ENCODE assay signal across 8 mouse cellular contexts in genomic region chr3:107759929-107760581, GRCm38 (mm10). TPM values are rescaled to one million over a fixed set of nuclear protein-coding genes. Genes with fewer than 3 reads are reported as not detected.
DNase-seq lines count a peak whose midpoint lies in the region; ATAC-seq lines count a peak whose summit lies in the region.

Gene Csf1 (minus strand): TSS chr3:107760469.

- H3K4me1 ChIP-seq in intestine, embryonic 16.5 days (ENCODE audit: control insufficient read depth, insufficient read depth, low read length): peaks cover 15% of the 10 kb centered on the region
- H3K4me1 ChIP-seq in midbrain, embryonic 10.5 days: peaks cover 48% of the 10 kb centered on the region

- peak within 1 kb of the TSS; percentile 66 for H3K4me3 ChIP-seq in intestine, embryonic 16.5 days (ENCODE audit: low read length)
- peak within 1 kb of the TSS; percentile 80 for H3K4me3 ChIP-seq in midbrain, embryonic 10.5 days

- peak within 1 kb of the TSS; percentile 89 for H3K27ac ChIP-seq in intestine, embryonic 16.5 days (ENCODE audit: low read length)
- H3K27ac ChIP-seq in midbrain, embryonic 10.5 days (replicated peaks): peak within 1 kb of the TSS; percentile 96

- under 1% methylated on average over 56 of the region's 56 CpGs for WGBS in intestine, embryonic 16.5 days
- under 1% methylated on average over 54 of the region's 56 CpGs for WGBS in midbrain, embryonic 10.5 days

- peak; percentile 90 for ATAC-seq in intestine, embryonic 16.5 days

- peak; percentile 86 for DNase-seq in adipocyte (ENCODE audit: low spot score)
- peak; percentile 85 for DNase-seq in embryo, embryonic 10.5 days (ENCODE audit: low spot score)
- DNase-seq in gastrocnemius, postnatal 4 days (ENCODE audit: low spot score in 2 of 2): peak; percentile 84 to 86
- peak; percentile 69 to 73 for DNase-seq in left cerebral cortex, postnatal 36 days (ENCODE audit: low spot score in 2 of 2)
- DNase-seq in midbrain, embryonic 10.5 days (ENCODE audit: low spot score): peak; percentile 82
- peak; percentile 71 for DNase-seq in right cerebral cortex, postnatal 4 days
- DNase-seq in c-Kit-positive CD71-positive TER-119-positive erythroid progenitor cells, embryonic 14.5 days (ENCODE audit: low spot score): no peak

- H3K9ac ChIP-seq in intestine, embryonic 16.5 days (ENCODE audit: low read depth, low read length): peak within 1 kb of the TSS; percentile 86

- H3K9me3 ChIP-seq in intestine, embryonic 16.5 days (ENCODE audit: control insufficient read depth, low read length): no peaks in the 10 kb centered on the region
- no peaks in the 10 kb centered on the region for H3K9me3 ChIP-seq in midbrain, embryonic 10.5 days (replicated peaks)

- H3K4me2 ChIP-seq in intestine, embryonic 16.5 days (ENCODE audit: low read depth, low read length): peak within 1 kb of the TSS; percentile 72

- intact Hi-C loops in left cerebral cortex, postnatal 36 days (cut with DNase I): loop anchor here (2.0 to 5.0 kb wide), 2 partner anchors 47 to 63 kb away; partner anchors contain the start of gene Ahcyl1

- H3K36me3 ChIP-seq in intestine, embryonic 16.5 days (ENCODE audit: control insufficient read depth, insufficient read depth, low read length): 0 out of 2 replicates have a peak, but pooled peaks cover 6% of the 10 kb centered on the region
- no peaks in the 10 kb centered on the region for H3K36me3 ChIP-seq in midbrain, embryonic 10.5 days

- H3K27me3 ChIP-seq in intestine, embryonic 16.5 days (replicated peaks; ENCODE audit: control insufficient read depth, insufficient read depth, low read length): peaks cover 12% of the 10 kb centered on the region
- H3K27me3 ChIP-seq in midbrain, embryonic 10.5 days (ENCODE audit: low read depth, poor library complexity, severe bottlenecking): peaks cover 20% of the 10 kb centered on the region

RNA-seq across cellular contexts. Expression of gene Csf1, which starts in this region (rescaled TPM):
- total RNA-seq in gastrocnemius, postnatal 4 days (2021): 10 to 100 TPM; 25.8 to 26.4 TPM
- polyA plus RNA-seq in intestine, embryonic 16.5 days (2015; fragmentation: Nextera tagmentation; extraction: Ambion mirVana): 11.8 and 13.9 TPM in 2 replicates
- 10 to 100 TPM; 12.4 to 14.0 TPM for total RNA-seq in left cerebral cortex, postnatal 36 days (2021)
- polyA plus RNA-seq in midbrain, embryonic 10.5 days (2016; fragmentation: Nextera tagmentation; extraction: Ambion mirVana): 6.5 and 7.7 TPM in 2 replicates
